Mouse (Mus musculus) neural tube, embryonic 11.5 days (tissue): ENCODE measurements around the gene Cpa5. TPM values are rescaled to one million over a fixed set of nuclear protein-coding genes. Genes with fewer than 3 reads are reported as not detected.
A peak's percentile ranks its signal among the peaks of the same experiment; 100 is the strongest.

Source experiments
- ATAC-seq: fragments of 200-750 bp; cut with Nextera tagmentation; 2 replicates; pipeline ENCODE4 v1.8.0; 2017; ENCODE audit warnings: moderate number of reproducible peaks, mild to moderate bottlenecking, moderate TSS enrichment, moderate library complexity; ENCODE audit not compliant: insufficient read depth, low FRiP score, low TSS enrichment
- DNase-seq: peaks from one replicate; pipeline ENCODE4 v3.0.0-alpha.2; 2015; ENCODE audit warnings: low spot score
- H3K27ac ChIP-seq: fragments of 300-500 bp; sonication (generic); 2 replicates; pipeline ENCODE4 v1.5.1; 2014; ENCODE audit warnings: low read depth, mild to moderate bottlenecking, low read length
- H3K27me3 ChIP-seq: fragments of 300-500 bp; sonication (generic); 2 replicates; pipeline ENCODE4 v1.6.1; 2014; ENCODE audit warnings: mild to moderate bottlenecking, low read length, mixed read lengths; ENCODE audit not compliant: control insufficient read depth, insufficient read depth
- H3K36me3 ChIP-seq: fragments of 300-500 bp; sonication (generic); 2 replicates; pipeline ENCODE4 v1.6.1; 2014; ENCODE audit warnings: mild to moderate bottlenecking, low read length, moderate library complexity, mixed read lengths; ENCODE audit not compliant: control insufficient read depth, insufficient read depth
- H3K4me1 ChIP-seq: fragments of 300-500 bp; sonication (generic); 2 replicates; pipeline ENCODE4 v1.6.1; 2014; ENCODE audit warnings: low read length, mixed read lengths; ENCODE audit not compliant: control insufficient read depth, insufficient read depth
- H3K4me2 ChIP-seq: fragments of 300-500 bp; sonication (generic); 2 replicates; pipeline ENCODE4 v1.6.1; 2014; ENCODE audit warnings: low read depth, mild to moderate bottlenecking, moderate library complexity
- H3K4me3 ChIP-seq: fragments of 300-500 bp; sonication (generic); 2 replicates; pipeline ENCODE4 v1.5.1; 2014; ENCODE audit warnings: low read depth, low read length
- H3K9ac ChIP-seq: fragments of 300-500 bp; sonication (generic); 2 replicates; pipeline ENCODE4 v1.6.1; 2014; ENCODE audit warnings: mild to moderate bottlenecking, low read length
- H3K9me3 ChIP-seq: fragments of 300-500 bp; sonication (generic); 2 replicates; pipeline ENCODE4 v1.6.1; 2016; ENCODE audit warnings: low read length; ENCODE audit not compliant: control insufficient read depth
- WGBS: fragments of 180-500 bp; shearing (Covaris S2); extraction: QIAGEN DNeasy Blood & Tissue Kit; methylation state at CpG from one replicate; pipeline ENCODE4 v1.1.7; 2014; 5-methylcytosine and 5-hydroxymethylcytosine counted together
- polyA plus RNA-seq: library from polyadenylated mRNA; unstranded; fragments of >200 nt; fragmentation: Nextera tagmentation; extraction: Ambion mirVana; gene quantifications from 2 replicates; pipeline ENCODE4 v1.2.1, GENCODE M21; 2014

Cpa5 gene
- polyA plus RNA-seq = 0.50 TPM in 1 of 2 replicates, not detected in the other

GRCm38 (mm10) chr6:30610710-30611109, at the start of gene Cpa5:
Gene Cpa5, plus strand, starts transcription at chr6:30611010.
- H3K9ac ChIP-seq = no peak within 1 kb of the TSS
- no peak within 1 kb of the TSS for H3K27ac ChIP-seq
- WGBS = 91% methylated on average over 7 of the region's 7 CpGs
- no peaks in the 10 kb centered on the region for H3K36me3 ChIP-seq
- H3K4me2 ChIP-seq = no peak within 1 kb of the TSS
- peaks cover 13% of the 10 kb centered on the region for H3K4me1 ChIP-seq
- DNase-seq (no peak), ATAC-seq (no peak)
- no peaks in the 10 kb centered on the region for H3K9me3 ChIP-seq
- no peak within 1 kb of the TSS for H3K4me3 ChIP-seq
- H3K27me3 ChIP-seq = no peaks in the 10 kb centered on the region

- no peak for ATAC-seq
- no peaks in the 10 kb centered on the region for H3K4me1 ChIP-seq
- no peaks in the 10 kb centered on the region for H3K36me3 ChIP-seq
- no peak overlapping the region for H3K27ac ChIP-seq
- no peak overlapping the region for H3K4me2 ChIP-seq
- no peaks in the 10 kb centered on the region for H3K27me3 ChIP-seq
- no peak for DNase-seq
- 82% methylated on average over 4 of the region's 4 CpGs for WGBS
- no peak overlapping the region for H3K4me3 ChIP-seq
- H3K9me3 ChIP-seq = no peaks in the 10 kb centered on the region
- no peak overlapping the region for H3K9ac ChIP-seq
These were observed 48.7 kb upstream of the Cpa5 start for GRCm38 (mm10) chr6:30562132-30562531.

GRCm38 (mm10) chr6:30563575-30563974, 47.2 kb upstream of the Cpa5 start:
- H3K4me1 ChIP-seq = no peaks in the 10 kb centered on the region
- H3K27ac ChIP-seq = no peak overlapping the region
- H3K36me3 ChIP-seq = no peaks in the 10 kb centered on the region
- no peaks in the 10 kb centered on the region for H3K9me3 ChIP-seq
- no peak overlapping the region for H3K4me3 ChIP-seq
- H3K9ac ChIP-seq = no peak overlapping the region
- no peak overlapping the region for H3K4me2 ChIP-seq
- WGBS = 85% methylated on average over 6 of the region's 6 CpGs
- DNase-seq (no peak), ATAC-seq (no peak)
- no peaks in the 10 kb centered on the region for H3K27me3 ChIP-seq

GRCm38 (mm10) chr6:30564051-30564450, 46.8 kb upstream of the Cpa5 start:
- Histone ChIP-seq H3K4me2 (no peak overlapping the region), H3K4me1 (no peaks in the 10 kb centered on the region), H3K9me3 (no peaks in the 10 kb centered on the region), H3K27me3 (no peaks in the 10 kb centered on the region), H3K27ac (no peak overlapping the region), H3K9ac (no peak overlapping the region), H3K36me3 (no peaks in the 10 kb centered on the region), H3K4me3 (no peak overlapping the region)
- WGBS = 94% methylated on average over 6 of the region's 6 CpGs
- DNase-seq = no peak
- no peak for ATAC-seq

- H3K4me2 ChIP-seq = no peak within 1 kb of the TSS
- H3K9ac ChIP-seq = no peak within 1 kb of the TSS
- no peak within 1 kb of the TSS for H3K27ac ChIP-seq
- 84% methylated on average over 5 of the region's 5 CpGs for WGBS
- DNase-seq (no peak), ATAC-seq (no peak)
- H3K9me3 ChIP-seq = no peaks in the 10 kb centered on the region
- H3K27me3 ChIP-seq = no peaks in the 10 kb centered on the region
- peaks cover 5% of the 10 kb centered on the region for H3K4me1 ChIP-seq
- no peak within 1 kb of the TSS for H3K4me3 ChIP-seq
- H3K36me3 ChIP-seq = no peaks in the 10 kb centered on the region
These were observed 42.7 kb upstream of the Cpa5 start, which contains the start of gene Cpa4 for GRCm38 (mm10) chr6:30568069-30568468. Gene Cpa4, plus strand, starts transcription at chr6:30568369.

GRCm38 (mm10) chr6:30569331-30569730, 41.5 kb upstream of the Cpa5 start:
- H3K36me3 ChIP-seq = no peaks in the 10 kb centered on the region
- DNase-seq = no peak
- H3K27me3 ChIP-seq = no peaks in the 10 kb centered on the region
- H3K27ac ChIP-seq = no peak overlapping the region
- WGBS = 82% methylated on average over 10 of the region's 10 CpGs
- no peak overlapping the region for H3K9ac ChIP-seq
- no peak overlapping the region for H3K4me3 ChIP-seq
- peaks cover 6% of the 10 kb centered on the region for H3K4me1 ChIP-seq
- no peaks in the 10 kb centered on the region for H3K9me3 ChIP-seq
- ATAC-seq = no peak
- H3K4me2 ChIP-seq = no peak overlapping the region

- no peak overlapping the region for H3K9ac ChIP-seq
- no peaks in the 10 kb centered on the region for H3K27me3 ChIP-seq
- no peak overlapping the region for H3K4me3 ChIP-seq
- no peak for ATAC-seq
- H3K4me1 ChIP-seq = peaks cover 6% of the 10 kb centered on the region
- H3K9me3 ChIP-seq = no peaks in the 10 kb centered on the region
- no peak overlapping the region for H3K4me2 ChIP-seq
- DNase-seq = no peak
- no peak overlapping the region for H3K27ac ChIP-seq
- H3K36me3 ChIP-seq = no peaks in the 10 kb centered on the region
- WGBS = 93% methylated on average over 5 of the region's 5 CpGs
These were observed 40.8 kb upstream of the Cpa5 start for GRCm38 (mm10) chr6:30570012-30570411.

- no peaks in the 10 kb centered on the region for H3K9me3 ChIP-seq
- H3K4me2 ChIP-seq = no peak overlapping the region; the same call in 1 of the 2 replicates
- peak overlapping the region; percentile 61; the same call in 1 of the 2 replicates for H3K27ac ChIP-seq
- 0 out of 2 replicates have a peak overlapping the region, but pooled peaks have one; percentile 16 for H3K9ac ChIP-seq
- no peaks in the 10 kb centered on the region for H3K27me3 ChIP-seq
- peaks cover 6% of the 10 kb centered on the region for H3K4me1 ChIP-seq
- 45% methylated on average over 20 of the region's 20 CpGs for WGBS
- H3K36me3 ChIP-seq = no peaks in the 10 kb centered on the region
- peak; percentile 84 for DNase-seq
- peak; percentile 83 for ATAC-seq
- H3K4me3 ChIP-seq = no peak overlapping the region
These were observed 38.1 kb upstream of the Cpa5 start for GRCm38 (mm10) chr6:30572456-30573311.

GRCm38 (mm10) chr6:30573380-30573779, 37.4 kb upstream of the Cpa5 start:
- Histone ChIP-seq H3K9ac (no peak overlapping the region), H3K4me2 (no peak overlapping the region), H3K36me3 (no peaks in the 10 kb centered on the region), H3K9me3 (no peaks in the 10 kb centered on the region), H3K4me3 (no peak overlapping the region), H3K27me3 (no peaks in the 10 kb centered on the region), H3K27ac (0 out of 2 replicates have a peak overlapping the region, but pooled peaks have one; percentile 61), H3K4me1 (peaks cover 6% of the 10 kb centered on the region)
- DNase-seq (peak; percentile 22), ATAC-seq (no peak)
- 59% methylated on average over 5 of the region's 5 CpGs for WGBS
